In genomic region chr8:85840657-85841488, GRCm38 (mm10) we compare ENCODE assay signal across 8 mouse cellular contexts. TPM values are rescaled to one million over a fixed set of nuclear protein-coding genes. Genes with fewer than 3 reads are reported as not detected.
DNase-seq lines count a peak whose midpoint lies in the region; ATAC-seq lines count a peak whose summit lies in the region.

Itfg1 (minus strand) TSS chr8:85840921.
Phkb (plus strand) TSS chr8:85840959.

- H3K9ac ChIP-seq in hindbrain, embryonic 15.5 days = peak within 1 kb of the TSS; percentile 87

- H3K36me3 ChIP-seq in hindbrain, embryonic 15.5 days = peaks cover 9% of the 10 kb centered on the region

- ATAC-seq in hindbrain, embryonic 15.5 days (ENCODE audit: low FRiP score, low read depth) = peak; percentile 97

- H3K27me3 ChIP-seq in hindbrain, embryonic 15.5 days = no peaks in the 10 kb centered on the region

- H3K27ac ChIP-seq in hindbrain, embryonic 15.5 days (replicated peaks) = peak within 1 kb of the TSS; percentile 94

- H3K4me2 ChIP-seq in hindbrain, embryonic 15.5 days = peak within 1 kb of the TSS; percentile 82

- peak; percentile 93 for DNase-seq in R1 (ENCODE audit: low read depth, low spot score)
- DNase-seq in cerebellum, postnatal 25 days = peak; percentile 94 to 95
- DNase-seq in frontal cortex, postnatal 36 days (ENCODE audit: low spot score in 2 of 2) = peak; percentile 91 to 94
- DNase-seq in left cerebral cortex, adult 11 months (ENCODE audit: low spot score) = peak; percentile 81
- peak; percentile 94 for DNase-seq in lung, postnatal 4 days
- peak; percentile 81 for DNase-seq in retina, postnatal 7 days (ENCODE audit: low read depth, low spot score)
- peak; percentile 95 for DNase-seq in urinary bladder, adult 2 months (ENCODE audit: low spot score)

- H3K4me1 ChIP-seq in hindbrain, embryonic 15.5 days (replicated peaks) = peaks cover 18% of the 10 kb centered on the region

- no peaks in the 10 kb centered on the region for H3K9me3 ChIP-seq in hindbrain, embryonic 15.5 days

- H3K4me3 ChIP-seq in hindbrain, embryonic 15.5 days = peak within 1 kb of the TSS; percentile 78

- under 1% methylated on average over 49 of the region's 54 CpGs for WGBS in hindbrain, embryonic 15.5 days

RNA-seq across cellular contexts. Expression of gene Itfg1, which starts in this region (rescaled TPM):
- polyA plus RNA-seq in hindbrain, embryonic 15.5 days (2015; fragmentation: Nextera tagmentation; extraction: Ambion mirVana) = 188 and 193 TPM in 2 replicates
- 40.4 and 43.7 TPM in 2 replicates for polyA plus RNA-seq in urinary bladder, adult 2 months (2012; rRNA removed)

RNA-seq across cellular contexts. Expression of gene Phkb, which starts in this region (rescaled TPM):
- 39.5 and 42.6 TPM in 2 replicates for polyA plus RNA-seq in hindbrain, embryonic 15.5 days (2015; fragmentation: Nextera tagmentation; extraction: Ambion mirVana)
- polyA plus RNA-seq in urinary bladder, adult 2 months (2012; rRNA removed) = 42.9 and 44.2 TPM in 2 replicates

Comparison
In these comparisons a context has a peak if more than half of its experiments do, and no peak if none do; other contexts are left out.
1. Peak in every context shown above with its lines: DNase-seq, ATAC-seq, H3K4me3 ChIP-seq and H3K27ac ChIP-seq.